Mouse (Mus musculus): ENCODE measurements around the gene Slc24a1. TPM values are rescaled to one million over a fixed set of nuclear protein-coding genes. Genes with fewer than 3 reads are reported as not detected.

The Slc24a1 gene
- polyA plus RNA-seq, 1 experiment from 2014 or later: 0.10 TPM

- Histone ChIP-seq H3K4me3 (no peak overlapping the region), H3K27ac (no peak overlapping the region), H3K4me2 (no peak overlapping the region), H3K4me1 (no peaks in the 10 kb centered on the region), H3K9ac (no peak overlapping the region), H3K36me3 (peaks cover 14% of the 10 kb centered on the region; the same call in 1 of the 2 replicates), H3K27me3 (no peaks in the 10 kb centered on the region), H3K9me3 (no peaks in the 10 kb centered on the region)
- ATAC-seq (ENCODE audit: insufficient number of reproducible peaks, low FRiP score, low TSS enrichment, low read depth): no peak
- WGBS: 67% methylated on average over 3 of the region's 3 CpGs
Measured at GRCm38 (mm10) chr9:64903386-64903785, 48.0 kb downstream of the Slc24a1 start.

- Histone ChIP-seq H3K9ac (no peak overlapping the region), H3K27ac (no peak overlapping the region), H3K4me2 (no peak overlapping the region), H3K4me1 (no peaks in the 10 kb centered on the region), H3K4me3 (no peak overlapping the region), H3K27me3 (no peaks in the 10 kb centered on the region), H3K9me3 (no peaks in the 10 kb centered on the region), H3K36me3 (peaks cover 18% of the 10 kb centered on the region; the same call in 1 of the 2 replicates)
- no peak for ATAC-seq (ENCODE audit: insufficient number of reproducible peaks, low FRiP score, low TSS enrichment, low read depth)
- WGBS: 40% methylated on average over 4 of the region's 4 CpGs
Measured at GRCm38 (mm10) chr9:64902866-64903265, 48.5 kb downstream of the Slc24a1 start.

GRCm38 (mm10) chr9:64896605-64897004 lies 54.8 kb downstream of the Slc24a1 start:
- H3K9ac ChIP-seq: no peak overlapping the region
- H3K4me2 ChIP-seq: no peak overlapping the region
- WGBS: 80% methylated on average over 10 of the region's 10 CpGs
- H3K9me3 ChIP-seq: no peaks in the 10 kb centered on the region
- no peak overlapping the region for H3K4me3 ChIP-seq
- no peaks in the 10 kb centered on the region for H3K27me3 ChIP-seq
- no peak for ATAC-seq (ENCODE audit: insufficient number of reproducible peaks, low FRiP score, low TSS enrichment, low read depth)
- peaks cover 31% of the 10 kb centered on the region; the same call in 1 of the 2 replicates for H3K36me3 ChIP-seq
- no peaks in the 10 kb centered on the region for H3K4me1 ChIP-seq
- H3K27ac ChIP-seq: no peak overlapping the region

GRCm38 (mm10) chr9:64886008-64886407 lies 65.4 kb downstream of the Slc24a1 start:
- Histone ChIP-seq H3K4me3 (no peak overlapping the region), H3K4me2 (no peak overlapping the region), H3K4me1 (no peaks in the 10 kb centered on the region), H3K9ac (no peak overlapping the region), H3K27me3 (no peaks in the 10 kb centered on the region), H3K9me3 (no peaks in the 10 kb centered on the region), H3K27ac (no peak overlapping the region), H3K36me3 (0 out of 2 replicates have a peak, but pooled peaks cover 3% of the 10 kb centered on the region)
- 65% methylated on average over 5 of the region's 5 CpGs for WGBS
- ATAC-seq (ENCODE audit: insufficient number of reproducible peaks, low FRiP score, low TSS enrichment, low read depth): no peak

Small RNA genes lying within 50 kb of the gene (microRNA-seq; reads per million reads assigned to microRNA genes)
- gene Gm25640: not detected

Other genes with a start within 250 kb of the Slc24a1 start
- 476 and 503 TPM in 2 replicates for gene Rab11a, start 213.8 kb downstream of the Slc24a1 start, polyA plus RNA-seq (2015; fragmentation: Nextera tagmentation; extraction: Ambion mirVana)
- 5.3 and 7.6 TPM in 2 replicates for gene Dennd4a, start 140.3 kb downstream of the Slc24a1 start, polyA plus RNA-seq (2015; fragmentation: Nextera tagmentation; extraction: Ambion mirVana)
- 43.2 and 43.9 TPM in 2 replicates for gene Ints14, start 9.3 kb upstream of the Slc24a1 start, polyA plus RNA-seq (2015; fragmentation: Nextera tagmentation; extraction: Ambion mirVana)
- 80.9 and 88.3 TPM in 2 replicates for gene Hacd3, start 70.1 kb upstream of the Slc24a1 start, polyA plus RNA-seq (2015; fragmentation: Nextera tagmentation; extraction: Ambion mirVana)
- 32.9 and 38.3 TPM in 2 replicates for gene Dpp8, start 80.8 kb upstream of the Slc24a1 start, polyA plus RNA-seq (2015; fragmentation: Nextera tagmentation; extraction: Ambion mirVana)
- 30.3 and 33.2 TPM in 2 replicates for gene Igdcc4, start 149.9 kb upstream of the Slc24a1 start, polyA plus RNA-seq (2015; fragmentation: Nextera tagmentation; extraction: Ambion mirVana)
- gene Igdcc3, start 189.6 kb upstream of the Slc24a1 start, polyA plus RNA-seq (2015; fragmentation: Nextera tagmentation; extraction: Ambion mirVana): 0.43 and 0.52 TPM in 2 replicates
- 6.8 and 7.4 TPM in 2 replicates for gene Parp16, start 243.7 kb upstream of the Slc24a1 start, polyA plus RNA-seq (2015; fragmentation: Nextera tagmentation; extraction: Ambion mirVana)

All from limb, embryonic 15.5 days (tissue).